Mouse (Mus musculus) heart, embryonic 13.5 days (tissue): Measurements from ENCODE around the gene Zfp358. TPM values are rescaled to one million over a fixed set of nuclear protein-coding genes. Genes with fewer than 3 reads are reported as not detected.

ENCODE experiments used
- ATAC-seq: fragments of 200-750 bp; cut with Nextera tagmentation; 2 replicates; pipeline ENCODE4 v1.8.0; 2017; ENCODE audit warnings: moderate TSS enrichment; ENCODE audit not compliant: insufficient number of reproducible peaks, low FRiP score, low TSS enrichment; ENCODE audit errors: extremely low read depth
- H3K27ac ChIP-seq: fragments of 300-500 bp; sonication (generic); replicated peaks from 2 replicates; pipeline ENCODE4 v1.5.1; 2015; ENCODE audit warnings: moderate library complexity, mild to moderate bottlenecking, inconsistent platforms
- H3K27me3 ChIP-seq: fragments of 300-500 bp; sonication (generic); replicated peaks from 2 replicates; pipeline ENCODE4 v1.6.1; 2015; ENCODE audit warnings: mild to moderate bottlenecking, inconsistent platforms
- H3K36me3 ChIP-seq: fragments of 300-500 bp; sonication (generic); 2 replicates; pipeline ENCODE4 v1.6.1; 2015; ENCODE audit warnings: mild to moderate bottlenecking, inconsistent platforms
- H3K4me1 ChIP-seq: fragments of 300-500 bp; sonication (generic); 2 replicates; pipeline ENCODE4 v1.6.1; 2015; ENCODE audit warnings: inconsistent platforms
- H3K4me2 ChIP-seq: fragments of 300-500 bp; sonication (generic); 2 replicates; pipeline ENCODE4 v1.6.1; 2015; ENCODE audit warnings: inconsistent platforms, mild to moderate bottlenecking, moderate library complexity
- H3K4me3 ChIP-seq: fragments of 300-500 bp; sonication (generic); 2 replicates; pipeline ENCODE4 v1.5.1; 2015; ENCODE audit warnings: moderate library complexity, mild to moderate bottlenecking, inconsistent platforms
- H3K9ac ChIP-seq: fragments of 300-500 bp; sonication (generic); 2 replicates; pipeline ENCODE4 v1.6.1; 2015; ENCODE audit warnings: inconsistent platforms, mild to moderate bottlenecking, moderate library complexity
- H3K9me3 ChIP-seq: fragments of 300-500 bp; sonication (generic); 2 replicates; pipeline ENCODE4 v1.6.1; 2016; ENCODE audit warnings: inconsistent platforms
- WGBS: fragments of 180-500 bp; shearing (Covaris S2); methylation state at CpG from one replicate; pipeline ENCODE4 v1.1.7; 2015; ENCODE audit warnings: mixed read lengths; 5-methylcytosine and 5-hydroxymethylcytosine counted together
- polyA plus RNA-seq: library from polyadenylated mRNA; unstranded; fragments of >200 nt; fragmentation: Nextera tagmentation; extraction: Ambion mirVana; gene quantifications from 2 replicates; pipeline ENCODE4 v1.2.1, GENCODE M21; 2015

Gene Zfp358
- 30.7 and 32.0 TPM in 2 replicates for polyA plus RNA-seq

DNA sequence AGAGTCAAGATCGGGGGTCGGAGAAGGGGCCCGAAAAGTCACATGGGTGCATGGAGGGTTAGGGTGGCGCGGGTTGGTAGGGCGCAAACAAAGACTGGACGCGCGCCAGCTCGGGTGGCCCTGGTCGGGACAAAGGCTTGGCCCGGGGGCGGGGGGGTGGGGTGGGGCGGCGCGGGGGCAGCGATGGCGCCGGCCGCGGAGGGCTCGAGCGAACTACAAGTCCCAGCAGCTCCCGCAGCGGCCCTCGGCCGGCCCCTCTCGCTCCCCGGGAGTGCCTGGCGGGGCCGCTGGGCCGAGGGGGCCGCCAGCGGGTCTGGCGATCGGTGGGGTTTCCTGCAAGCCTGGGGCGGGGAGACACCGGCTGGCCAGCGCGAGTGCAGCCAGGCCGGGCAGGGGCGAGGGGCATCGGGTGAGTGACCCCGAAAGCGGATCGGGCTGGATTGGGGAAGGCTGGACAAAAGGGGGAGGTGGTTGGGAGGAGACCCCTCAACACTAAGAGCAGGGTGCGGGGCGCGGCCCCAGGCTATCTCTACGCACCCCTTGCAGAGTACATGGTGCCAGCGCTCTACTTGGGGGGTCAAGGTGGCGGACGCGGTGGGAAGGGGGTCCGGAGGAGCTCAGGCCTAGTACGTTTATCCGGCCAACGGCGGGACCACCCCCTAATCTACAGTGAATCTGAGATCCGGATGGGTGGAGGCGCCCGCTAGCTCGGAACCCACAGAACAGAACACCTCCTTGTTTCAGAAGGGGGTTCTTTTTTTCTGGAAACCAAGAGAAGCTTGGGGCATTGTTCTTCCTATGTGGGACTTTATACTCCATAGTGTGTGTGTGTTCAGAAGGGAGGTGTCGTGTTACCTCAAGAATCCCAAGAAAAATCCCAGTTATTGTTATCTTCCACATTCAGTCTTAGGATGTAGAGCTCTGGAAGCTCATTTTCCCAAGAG, at the start of gene Zfp358:
Zfp358 (plus strand) TSS at position 238 of the 944 bp plus-strand sequence.
- peak within 1 kb of the TSS; percentile 98 for H3K9ac ChIP-seq

GRCm38 (mm10) chr8:3449226-3449625, 43.7 kb upstream of the Zfp358 start:
- Histone ChIP-seq H3K9ac (no peak overlapping the region), H3K4me2 (no peak overlapping the region), H3K4me3 (no peak overlapping the region), H3K36me3 (peaks cover 95% of the 10 kb centered on the region), H3K27me3 (no peaks in the 10 kb centered on the region), H3K4me1 (no peaks in the 10 kb centered on the region), H3K27ac (no peak overlapping the region), H3K9me3 (no peaks in the 10 kb centered on the region)
- 74% methylated on average over 2 of the region's 2 CpGs for WGBS
- ATAC-seq = no peak

More for the DNA sequence above, at the start of gene Zfp358:
- Histone ChIP-seq H3K4me2 (peak within 1 kb of the TSS; percentile 84), H3K4me3 (peak within 1 kb of the TSS; percentile 96), H3K9me3 (peaks cover 6% of the 10 kb centered on the region; the same call in 1 of the 2 replicates), H3K36me3 (peaks cover 39% of the 10 kb centered on the region), H3K4me1 (peaks cover 13% of the 10 kb centered on the region), H3K27ac (peak within 1 kb of the TSS; percentile 85), H3K27me3 (no peaks in the 10 kb centered on the region)
- whole genome bisulfite sequencing = 1% methylated on average over 62 of the region's 64 CpGs
- ATAC-seq = peak; percentile 81

DNA sequence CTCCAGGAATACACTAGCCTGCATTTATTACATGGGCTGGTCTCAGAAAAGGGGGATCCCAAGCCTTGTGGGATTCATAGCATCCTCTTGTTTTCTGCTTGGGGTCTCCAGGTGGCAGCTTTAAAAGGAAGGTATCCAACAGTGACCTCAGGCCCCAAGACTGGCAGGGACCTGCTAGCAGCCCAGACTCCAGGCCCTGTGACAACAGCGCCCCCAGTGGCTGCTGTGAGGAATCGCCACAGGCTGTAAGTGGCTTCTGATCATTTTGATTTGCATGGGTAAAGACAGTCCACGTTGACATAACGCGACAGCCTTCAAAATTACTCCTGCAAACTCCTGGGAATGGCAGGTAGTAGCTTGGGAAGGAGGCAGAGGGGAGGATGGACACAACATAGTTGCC, 42.3 kb upstream of the Zfp358 start:
- Histone ChIP-seq H3K4me3 (no peak overlapping the region), H3K4me1 (no peaks in the 10 kb centered on the region), H3K9me3 (no peaks in the 10 kb centered on the region), H3K27me3 (no peaks in the 10 kb centered on the region), H3K4me2 (no peak overlapping the region), H3K9ac (no peak overlapping the region), H3K27ac (no peak overlapping the region), H3K36me3 (peaks cover 99% of the 10 kb centered on the region)
- ATAC-seq = no peak
- WGBS = 27% methylated on average over 5 of the region's 5 CpGs

DNA sequence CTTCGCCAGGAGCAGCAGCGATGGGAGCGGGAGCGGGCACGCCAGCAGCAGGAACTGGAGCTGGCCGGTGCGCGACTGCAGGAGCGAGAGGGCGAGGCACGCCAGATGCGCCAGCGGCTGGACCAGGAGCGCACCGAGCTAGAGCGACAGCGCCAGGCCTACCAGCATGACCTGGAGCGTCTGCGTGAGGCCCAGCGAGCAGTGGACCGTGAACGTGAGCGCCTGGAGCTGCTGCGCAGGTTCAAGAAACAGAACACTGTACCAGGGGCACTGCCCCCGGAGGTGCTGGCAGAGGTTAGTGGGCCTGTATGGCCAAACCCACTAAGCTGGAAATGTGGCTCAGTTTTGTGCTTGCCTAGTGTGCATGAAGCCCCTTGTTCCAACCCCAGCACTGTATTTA, 40.9 kb upstream of the Zfp358 start:
- no peaks in the 10 kb centered on the region for H3K27me3 ChIP-seq
- WGBS = 94% methylated on average over 25 of the region's 25 CpGs
- no peak overlapping the region for H3K4me3 ChIP-seq
- no peak overlapping the region for H3K9ac ChIP-seq
- no peak overlapping the region for H3K27ac ChIP-seq
- ATAC-seq = no peak
- peaks cover 98% of the 10 kb centered on the region for H3K36me3 ChIP-seq
- H3K4me1 ChIP-seq = no peaks in the 10 kb centered on the region
- no peaks in the 10 kb centered on the region for H3K9me3 ChIP-seq
- H3K4me2 ChIP-seq = no peak overlapping the region

DNA sequence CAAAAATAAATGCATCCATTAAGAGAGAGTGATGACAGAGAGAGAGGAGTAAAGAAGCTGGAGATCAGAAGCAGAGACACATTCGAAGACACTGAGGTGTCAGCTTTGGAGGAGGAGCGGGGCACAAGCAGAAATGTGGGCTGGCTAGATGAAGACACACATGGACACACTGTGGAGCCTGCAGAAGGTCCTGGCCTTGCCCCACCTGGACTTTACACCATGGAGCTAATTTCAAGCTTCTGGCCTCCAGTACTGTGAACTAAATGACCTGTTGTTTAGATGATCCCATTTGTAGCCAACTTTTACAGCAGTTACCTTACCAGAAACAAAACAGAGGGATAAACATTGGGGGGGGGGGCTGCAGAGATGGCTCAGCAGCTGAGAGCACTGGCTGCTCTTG, 29.7 kb upstream of the Zfp358 start:
- H3K9me3 ChIP-seq = no peaks in the 10 kb centered on the region
- H3K9ac ChIP-seq = no peak overlapping the region
- no peak overlapping the region for H3K4me3 ChIP-seq
- ATAC-seq = no peak
- peaks cover 10% of the 10 kb centered on the region for H3K4me1 ChIP-seq
- H3K36me3 ChIP-seq = peaks cover 13% of the 10 kb centered on the region
- WGBS = 89% methylated on average over 2 of the region's 2 CpGs
- H3K4me2 ChIP-seq = no peak overlapping the region
- H3K27me3 ChIP-seq = no peaks in the 10 kb centered on the region
- no peak overlapping the region for H3K27ac ChIP-seq

- Histone ChIP-seq H3K27ac (no peak overlapping the region), H3K9me3 (no peaks in the 10 kb centered on the region), H3K4me2 (no peak overlapping the region), H3K27me3 (no peaks in the 10 kb centered on the region), H3K4me1 (peaks cover 10% of the 10 kb centered on the region), H3K9ac (no peak overlapping the region), H3K36me3 (peaks cover 5% of the 10 kb centered on the region), H3K4me3 (no peak overlapping the region)
- no peak for ATAC-seq
- 57% methylated on average over 5 of the region's 5 CpGs for WGBS
These were observed 28.6 kb upstream of the Zfp358 start for GRCm38 (mm10) chr8:3464309-3464708.

DNA sequence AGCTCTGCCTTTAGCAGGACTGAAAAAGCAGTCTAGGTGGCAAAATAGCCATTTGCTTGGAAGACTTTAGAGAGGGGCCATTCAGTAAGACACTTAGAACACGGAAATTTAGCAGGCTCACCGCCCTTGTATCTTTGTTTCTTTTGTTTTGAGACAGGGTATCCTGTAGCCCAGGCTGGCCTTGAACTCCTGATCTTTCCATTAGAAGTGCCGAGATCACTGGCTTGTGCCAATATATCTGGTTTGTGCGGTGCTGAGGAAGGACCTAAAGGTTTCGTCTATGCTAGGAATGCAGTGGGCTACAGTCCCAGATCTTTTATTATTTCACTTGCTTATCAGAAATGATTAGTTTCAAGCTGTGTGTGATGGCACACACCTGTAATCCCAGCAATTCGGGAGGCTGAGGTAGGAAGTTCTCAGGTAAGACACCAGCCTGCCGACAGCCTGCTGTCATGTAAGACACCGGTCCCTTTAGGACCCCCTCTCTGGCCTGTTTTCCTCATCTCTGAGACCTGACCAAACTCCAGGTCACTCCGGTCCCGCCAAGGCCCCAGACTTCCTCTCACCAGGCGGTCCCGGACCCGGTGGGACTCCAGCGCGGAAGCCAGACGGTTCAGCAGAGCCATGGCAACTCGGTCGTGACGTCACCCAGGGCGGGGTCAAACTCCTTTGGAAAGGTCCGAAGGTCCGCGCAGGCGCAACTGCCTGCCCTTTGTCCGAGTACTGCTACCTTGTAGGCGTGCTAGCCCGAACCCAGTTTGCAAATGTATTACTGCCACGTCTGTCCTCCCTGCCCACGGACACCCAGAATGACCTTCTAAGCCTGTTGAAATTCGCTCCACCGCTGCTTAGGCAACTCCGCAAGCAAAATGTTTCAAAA, 25.7 kb upstream of the Zfp358 start, which contains the start of gene Pex11g:
Pex11g (minus strand) TSS at position 675 of the 880 bp plus-strand sequence.
- peak within 1 kb of the TSS; percentile 81 for H3K4me2 ChIP-seq
- H3K36me3 ChIP-seq = no peaks in the 10 kb centered on the region
- peak within 1 kb of the TSS; percentile 84 for H3K27ac ChIP-seq
- peaks cover 10% of the 10 kb centered on the region for H3K4me1 ChIP-seq
- peak; percentile 89 for ATAC-seq
- H3K9ac ChIP-seq = peak within 1 kb of the TSS; percentile 85
- H3K27me3 ChIP-seq = no peaks in the 10 kb centered on the region
- peak within 1 kb of the TSS; percentile 64 for H3K4me3 ChIP-seq
- H3K9me3 ChIP-seq = no peaks in the 10 kb centered on the region
- 5% methylated on average over 32 of the region's 32 CpGs for WGBS

GRCm38 (mm10) chr8:3467886-3468545, 24.9 kb upstream of the Zfp358 start:
- Histone ChIP-seq H3K4me3 (peak overlapping the region; percentile 64), H3K27me3 (no peaks in the 10 kb centered on the region), H3K27ac (peak overlapping the region; percentile 84), H3K9ac (peak overlapping the region; percentile 85), H3K4me1 (peaks cover 10% of the 10 kb centered on the region), H3K9me3 (no peaks in the 10 kb centered on the region), H3K4me2 (peak overlapping the region; percentile 81), H3K36me3 (no peaks in the 10 kb centered on the region)
- WGBS = 54% methylated on average over 9 of the region's 9 CpGs
- no peak for ATAC-seq

DNA sequence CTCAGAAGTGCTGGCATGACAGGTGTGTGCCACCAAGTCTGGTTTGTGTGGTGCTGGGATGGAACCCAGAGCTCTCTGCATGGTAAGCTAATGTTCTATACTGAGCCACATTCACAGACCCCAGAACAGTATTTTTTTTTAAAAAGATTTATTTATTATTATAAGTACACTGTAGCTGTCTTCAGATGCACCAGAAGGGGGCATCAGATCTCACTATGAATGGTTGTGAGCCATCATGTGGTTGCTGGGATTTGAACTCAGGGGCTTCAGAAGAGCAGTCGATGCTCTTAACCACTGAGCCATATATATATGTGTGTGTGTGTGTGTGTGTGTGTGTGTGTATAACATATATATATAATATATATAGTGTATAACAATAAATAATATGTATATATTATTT, 24.1 kb upstream of the Zfp358 start:
- no peaks in the 10 kb centered on the region for H3K9me3 ChIP-seq
- no peak for ATAC-seq
- no peaks in the 10 kb centered on the region for H3K36me3 ChIP-seq
- WGBS = 82% methylated on average over 1 of the region's 1 CpGs
- H3K4me2 ChIP-seq = no peak overlapping the region
- H3K4me3 ChIP-seq = no peak overlapping the region
- no peak overlapping the region for H3K9ac ChIP-seq
- peaks cover 10% of the 10 kb centered on the region for H3K4me1 ChIP-seq
- H3K27me3 ChIP-seq = no peaks in the 10 kb centered on the region
- no peak overlapping the region for H3K27ac ChIP-seq

DNA sequence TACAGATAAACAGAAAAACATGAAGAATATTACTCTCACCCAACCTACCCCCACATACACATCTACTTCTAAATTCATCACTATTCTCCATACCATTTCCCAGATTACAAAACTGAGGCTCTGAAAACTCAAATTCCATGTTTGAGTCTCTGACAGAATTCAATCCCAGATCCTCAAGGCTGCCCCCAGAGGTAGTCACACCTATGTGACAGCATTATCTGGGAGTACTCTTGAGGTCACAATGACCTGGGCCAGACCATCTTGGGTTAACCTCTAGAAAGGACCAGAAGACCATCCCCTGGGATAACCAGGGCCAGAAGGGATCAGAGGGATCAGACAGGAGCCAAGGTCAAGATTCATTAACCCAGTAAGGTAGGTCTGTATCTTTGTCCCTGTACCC, 22.4 kb upstream of the Zfp358 start, which contains the start of gene Tex45:
Tex45 (plus strand) TSS at position 301 of the 400 bp plus-strand sequence.
- H3K27me3 ChIP-seq = no peaks in the 10 kb centered on the region
- H3K9ac ChIP-seq = no peak within 1 kb of the TSS
- H3K4me2 ChIP-seq = no peak within 1 kb of the TSS
- H3K4me3 ChIP-seq = no peak within 1 kb of the TSS
- H3K9me3 ChIP-seq = no peaks in the 10 kb centered on the region
- no peaks in the 10 kb centered on the region for H3K36me3 ChIP-seq
- no peak within 1 kb of the TSS for H3K27ac ChIP-seq
- peaks cover 10% of the 10 kb centered on the region for H3K4me1 ChIP-seq
- ATAC-seq = no peak
